ENCODE assay signal across 16 mouse cellular contexts in the genomic region with DNA sequence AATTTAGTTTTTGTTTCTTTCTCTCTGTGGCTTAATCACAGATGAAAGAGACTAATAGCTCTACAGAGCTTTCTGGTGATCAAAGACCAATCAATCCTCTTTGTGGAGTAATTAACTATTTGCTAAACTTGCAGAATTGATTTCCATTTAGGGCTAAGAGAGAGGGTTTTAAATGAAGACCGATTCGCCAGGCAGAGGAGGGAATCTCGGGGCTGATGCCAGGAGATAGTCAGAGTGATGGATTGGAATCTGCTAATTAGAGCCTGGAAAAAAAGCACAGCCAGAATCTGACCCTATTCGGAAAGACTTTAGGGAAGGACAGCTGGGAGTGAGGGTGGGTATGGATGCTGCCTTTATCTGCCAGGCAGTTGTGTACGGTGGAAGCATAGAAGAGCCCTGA.
DNase-seq lines count a peak whose midpoint lies in the region.
"Had no signal": no experiment of that assay in that cellular context is flagged by ENCODE, and none has a peak within 500 bp of the region (broad histone marks: within the 10 kb centered on the region; RNA-seq: fewer than 3 reads in every experiment).

No protein-coding gene starts in this region.

- DNase-seq in heart, adult 11 months, result peak; percentile 61
- DNase-seq in heart, adult 18-20 months, result no peak
- peak; percentile 6 for DNase-seq in lung, postnatal 10 days
- no peak for DNase-seq in lung, postnatal 25 days (ENCODE audit: low spot score)
- peak; percentile 21 for DNase-seq in retina, embryonic 14.5 days (ENCODE audit: low spot score)
- no peak for DNase-seq in retina, postnatal 1 day
- DNase-seq in gastrocnemius, postnatal 25 days, result no peak
- DNase-seq: adrenal gland, adult 2 months; adrenal gland, postnatal 10 days; adrenal gland, postnatal 25 days; cerebellum, adult 11-12 months; cerebellum, adult 2 months; cerebellum, adult 9-10 months; cerebellum, postnatal 10 days; cerebellum, postnatal 25 days; forebrain, postnatal 0 days had no signal

Comparison
In these comparisons a context has a peak if more than half of its experiments do, and no peak if none do; other contexts are left out.
1. DNase-seq: peak in heart, adult 11 months (single experiment), lung, postnatal 10 days (single experiment) and retina, embryonic 14.5 days (single experiment); none in heart, adult 18-20 months (0 of 2), lung, postnatal 25 days (single experiment), retina, postnatal 1 day (single experiment) and gastrocnemius, postnatal 25 days (single experiment).